Mouse (Mus musculus) forebrain, embryonic 15.5 days (tissue): ENCODE measurements at regions not wholly inside any gene's neighbourhood (a gene's known extent, or its start where the extent isn't known, plus 50 kb on each side); places are given as distances from the start of the nearest gene placed in this dataset.

Experiments used
- ATAC-seq: fragments of 200-750 bp; cut with Nextera tagmentation; replicated peaks from 2 replicates; pipeline ENCODE4 v1.8.0; 2017; ENCODE audit warnings: mild to moderate bottlenecking, moderate TSS enrichment, moderate library complexity
- H3K27ac ChIP-seq: fragments of 300-500 bp; sonication (generic); replicated peaks from 2 replicates; pipeline ENCODE4 v1.5.1; 2015; ENCODE audit warnings: mild to moderate bottlenecking, inconsistent platforms
- H3K27me3 ChIP-seq: fragments of 300-500 bp; sonication (generic); 2 replicates; pipeline ENCODE4 v1.6.1; 2015; ENCODE audit warnings: inconsistent platforms
- H3K36me3 ChIP-seq: fragments of 300-500 bp; sonication (generic); 2 replicates; pipeline ENCODE4 v1.6.1; 2015; ENCODE audit warnings: mild to moderate bottlenecking, inconsistent platforms
- H3K4me1 ChIP-seq: fragments of 300-500 bp; sonication (generic); 2 replicates; pipeline ENCODE4 v1.6.1; 2015; ENCODE audit warnings: inconsistent platforms
- H3K4me2 ChIP-seq: fragments of 300-500 bp; sonication (generic); replicated peaks from 2 replicates; pipeline ENCODE4 v1.6.1; 2015; ENCODE audit warnings: mild to moderate bottlenecking, inconsistent platforms
- H3K4me3 ChIP-seq: fragments of 300-500 bp; sonication (generic); 2 replicates; pipeline ENCODE4 v1.5.1; 2015; ENCODE audit warnings: mild to moderate bottlenecking, inconsistent platforms
- H3K9ac ChIP-seq: fragments of 300-500 bp; sonication (generic); replicated peaks from 2 replicates; pipeline ENCODE4 v1.6.1; 2015; ENCODE audit warnings: mild to moderate bottlenecking, inconsistent platforms
- H3K9me3 ChIP-seq: fragments of 300-500 bp; sonication (generic); 2 replicates; pipeline ENCODE4 v1.6.1; 2016; ENCODE audit warnings: inconsistent platforms
- WGBS: fragments of 180-500 bp; shearing (Covaris S2); methylation state at CpG from one replicate; pipeline ENCODE4 v1.1.7; 2015; ENCODE audit warnings: mixed read lengths; 5-methylcytosine and 5-hydroxymethylcytosine counted together

DNA sequence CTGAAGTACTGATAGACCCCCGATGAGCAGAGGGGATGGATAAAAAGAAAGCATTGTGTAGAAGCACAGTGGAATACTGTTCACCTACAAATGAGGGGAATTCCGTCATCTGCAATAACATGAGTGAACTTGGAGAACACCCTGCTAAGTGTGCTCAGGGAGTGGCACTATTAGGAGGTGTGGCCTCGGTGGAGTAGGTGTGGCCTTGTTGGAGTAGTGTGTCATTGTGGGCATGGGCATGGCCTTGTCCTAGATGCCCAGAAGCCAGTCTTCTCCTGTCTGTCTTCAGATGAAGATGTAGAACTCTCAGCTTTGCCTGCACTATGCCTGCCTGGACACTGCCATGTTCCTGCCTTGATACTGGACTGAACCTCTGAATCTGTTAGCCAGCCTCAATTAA lies 86.2 kb upstream of the Kl start:
- 91% methylated on average over 3 of the region's 3 CpGs for WGBS
- Histone ChIP-seq H3K27me3 (no peaks in the 10 kb centered on the region), H3K9me3 (no peaks in the 10 kb centered on the region), H3K36me3 (no peaks in the 10 kb centered on the region), H3K27ac (no peak overlapping the region), H3K4me2 (no peak overlapping the region), H3K9ac (no peak overlapping the region), H3K4me1 (no peaks in the 10 kb centered on the region), H3K4me3 (no peak overlapping the region)
- ATAC-seq, result no peak

DNA sequence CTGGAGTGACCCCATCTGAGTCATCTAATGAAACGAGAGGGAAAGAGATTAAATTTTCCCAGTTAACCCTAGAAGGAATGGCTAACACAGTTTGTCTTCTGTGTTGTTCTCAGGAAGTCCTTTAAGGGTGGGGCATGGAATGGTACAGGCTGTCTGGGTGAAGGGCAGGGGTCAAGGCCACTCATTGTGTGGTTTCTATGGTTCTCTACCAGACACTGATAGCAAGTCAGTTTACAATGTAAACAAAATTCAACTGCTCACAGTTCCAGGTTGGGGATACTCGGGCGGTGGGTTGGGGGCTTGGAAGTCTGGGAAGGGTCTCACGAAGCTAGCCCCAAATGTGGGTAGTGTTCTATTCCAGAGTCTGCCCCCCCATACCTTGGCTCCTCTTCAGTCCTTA lies 82.5 kb upstream of the Kl start:
- H3K4me2 ChIP-seq, result no peak overlapping the region
- H3K9ac ChIP-seq, result no peak overlapping the region
- H3K27me3 ChIP-seq, result no peaks in the 10 kb centered on the region
- no peaks in the 10 kb centered on the region for H3K9me3 ChIP-seq
- H3K27ac ChIP-seq, result no peak overlapping the region
- no peaks in the 10 kb centered on the region for H3K4me1 ChIP-seq
- no peak overlapping the region for H3K4me3 ChIP-seq
- ATAC-seq, result no peak
- WGBS, result 82% methylated on average over 4 of the region's 4 CpGs
- no peaks in the 10 kb centered on the region for H3K36me3 ChIP-seq

DNA sequence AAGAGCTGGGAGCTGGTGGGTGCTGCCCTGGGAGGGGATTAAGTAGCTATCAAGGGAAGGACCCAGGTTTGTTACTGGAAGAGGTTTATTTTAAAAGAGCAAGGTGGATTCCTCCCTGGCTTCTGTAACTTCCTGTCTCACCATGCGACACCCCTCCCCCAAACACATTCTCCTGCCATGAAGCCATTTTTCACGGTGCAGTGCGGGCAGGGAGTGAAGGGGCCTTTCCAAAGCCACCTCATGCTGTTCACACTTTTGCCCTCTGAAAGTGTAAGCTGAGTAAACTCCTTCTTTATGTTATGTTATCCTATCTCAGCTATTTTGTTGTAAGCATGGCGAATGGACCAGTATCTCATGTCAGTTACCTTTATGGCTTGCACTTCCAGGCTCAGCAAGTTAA lies 73.6 kb upstream of the Kl start:
- 74% methylated on average over 4 of the region's 4 CpGs for WGBS
- no peak overlapping the region for H3K9ac ChIP-seq
- no peaks in the 10 kb centered on the region for H3K36me3 ChIP-seq

DNA sequence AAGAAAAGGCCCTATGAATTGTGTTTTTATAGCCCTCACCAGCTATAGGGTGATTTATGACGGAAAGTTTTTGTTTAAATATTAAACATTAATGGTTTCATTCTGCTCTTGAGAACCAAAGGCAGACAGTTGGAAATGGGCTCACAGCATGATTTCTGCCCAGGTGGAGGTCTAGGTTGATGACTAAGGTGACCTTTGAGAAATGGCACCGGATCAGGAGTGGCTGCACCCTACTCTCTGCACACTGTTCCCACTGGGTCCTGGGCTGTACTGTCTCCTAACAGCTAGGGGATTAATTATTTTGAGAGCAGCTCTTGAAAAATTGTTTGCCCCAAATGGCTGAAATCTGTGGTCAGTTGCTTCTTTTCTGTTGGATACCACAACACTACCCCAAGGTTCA lies 68.7 kb upstream of the Kl start:
- no peak overlapping the region for H3K9ac ChIP-seq
- WGBS, result 91% methylated on average over 2 of the region's 2 CpGs
- no peaks in the 10 kb centered on the region for H3K4me1 ChIP-seq
- no peak overlapping the region for H3K4me2 ChIP-seq
- H3K36me3 ChIP-seq, result no peaks in the 10 kb centered on the region
- H3K4me3 ChIP-seq, result no peak overlapping the region
- no peak overlapping the region for H3K27ac ChIP-seq
- H3K9me3 ChIP-seq, result no peaks in the 10 kb centered on the region
- no peaks in the 10 kb centered on the region for H3K27me3 ChIP-seq
- ATAC-seq, result no peak

More for the DNA sequence above, 73.6 kb upstream of the Kl start:
- Histone ChIP-seq H3K27ac (no peak overlapping the region), H3K4me3 (no peak overlapping the region), H3K9me3 (no peaks in the 10 kb centered on the region), H3K27me3 (no peaks in the 10 kb centered on the region), H3K4me1 (no peaks in the 10 kb centered on the region), H3K4me2 (no peak overlapping the region)
- ATAC-seq, result no peak

DNA sequence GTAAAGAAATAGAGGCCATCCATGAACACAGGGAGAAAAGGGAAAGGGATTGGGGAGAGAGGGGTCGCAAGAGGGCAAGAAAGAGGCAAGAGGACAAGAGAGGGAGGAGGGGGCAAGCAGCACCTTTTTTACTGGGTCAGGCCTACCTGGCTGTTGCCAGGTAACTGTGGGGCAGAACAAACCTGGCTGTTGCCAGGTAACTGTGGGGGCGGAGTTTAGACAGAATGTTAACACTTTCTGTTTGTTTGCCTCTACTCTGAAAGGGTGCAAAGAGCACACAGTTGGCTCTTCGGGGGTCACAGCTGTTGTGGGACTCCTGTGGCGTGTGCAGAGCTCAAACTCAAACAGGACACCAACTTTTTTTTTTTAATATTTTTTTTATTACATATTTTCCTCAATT lies 62.3 kb upstream of the Kl start:
- no peaks in the 10 kb centered on the region for H3K9me3 ChIP-seq
- H3K4me3 ChIP-seq, result no peak overlapping the region
- WGBS, result 88% methylated on average over 4 of the region's 4 CpGs
- ATAC-seq, result no peak
- no peaks in the 10 kb centered on the region for H3K36me3 ChIP-seq
- no peak overlapping the region for H3K27ac ChIP-seq
- peaks cover 11% of the 10 kb centered on the region for H3K4me1 ChIP-seq
- H3K9ac ChIP-seq, result no peak overlapping the region
- H3K4me2 ChIP-seq, result no peak overlapping the region
- no peaks in the 10 kb centered on the region for H3K27me3 ChIP-seq

DNA sequence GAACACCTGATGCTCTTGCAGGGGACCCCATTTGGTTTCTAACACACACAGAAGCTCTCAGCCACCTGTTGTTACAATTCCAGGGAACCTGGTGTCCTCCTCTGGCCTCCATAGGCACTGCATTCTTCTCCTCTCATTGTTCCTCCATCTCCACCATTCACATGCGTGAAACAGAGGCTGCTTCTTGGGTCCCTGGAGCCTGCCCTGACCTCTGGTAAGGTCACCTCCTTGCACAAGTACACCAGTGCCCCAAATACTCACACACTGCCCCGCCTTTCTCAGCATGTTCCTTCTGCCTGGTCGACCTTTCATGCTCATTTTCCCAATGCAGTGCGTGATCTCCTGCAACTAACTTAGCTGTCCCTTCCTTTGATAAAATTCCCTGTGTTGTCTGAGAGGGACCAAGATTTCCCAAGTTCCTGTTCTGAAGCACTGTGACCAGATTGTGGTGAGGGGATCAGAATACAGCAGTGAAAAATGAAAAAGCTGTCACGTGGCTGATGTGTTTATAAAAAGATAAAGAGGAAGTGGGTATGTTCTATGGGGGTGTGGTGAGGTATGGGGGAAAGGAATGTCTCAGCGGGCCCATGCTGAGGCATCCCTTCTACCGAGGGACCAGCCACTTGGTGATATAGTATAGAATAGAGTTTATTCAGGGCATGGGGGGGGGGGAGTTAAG lies 61.0 kb upstream of the Kl start:
- Histone ChIP-seq H3K27ac (no peak overlapping the region), H3K4me3 (no peak overlapping the region), H3K4me2 (no peak overlapping the region), H3K4me1 (peaks cover 15% of the 10 kb centered on the region), H3K27me3 (no peaks in the 10 kb centered on the region), H3K36me3 (no peaks in the 10 kb centered on the region), H3K9me3 (no peaks in the 10 kb centered on the region), H3K9ac (no peak overlapping the region)
- WGBS, result 61% methylated on average over 7 of the region's 7 CpGs
- no peak for ATAC-seq

DNA sequence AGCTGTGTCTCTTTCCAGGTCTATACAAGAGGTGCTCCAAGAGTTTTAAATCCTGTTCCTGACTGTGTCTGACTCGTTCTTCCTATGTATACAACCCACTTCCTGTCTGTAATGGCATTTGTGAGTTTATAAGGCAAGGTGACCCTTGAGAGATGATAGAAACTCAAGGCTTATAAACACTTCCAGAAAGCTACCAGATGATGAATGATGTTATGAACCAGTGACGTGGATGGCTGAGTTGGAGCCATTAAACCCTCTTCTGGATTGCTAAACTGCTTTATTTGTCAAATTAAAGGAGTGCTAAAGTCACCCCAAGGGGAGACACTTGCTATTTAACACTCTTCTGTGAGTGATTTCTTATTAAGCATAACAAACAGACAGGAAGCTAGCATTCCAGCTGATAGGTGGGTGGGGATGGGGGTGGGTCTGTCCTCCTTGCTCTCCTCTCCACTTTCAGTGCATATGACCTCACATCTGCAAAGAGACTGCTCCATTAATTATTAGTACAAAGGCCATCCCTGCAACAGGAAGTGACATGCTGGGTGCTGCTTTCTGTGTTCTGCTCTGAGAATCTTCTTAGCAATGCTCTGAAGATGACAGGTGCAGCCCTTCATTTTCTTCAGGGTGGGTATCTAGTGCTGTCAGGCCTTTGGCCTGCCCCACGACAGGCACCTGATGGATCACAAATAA lies 58.2 kb upstream of the Kl start:
- no peak overlapping the region for H3K9ac ChIP-seq
- peak; percentile 64 for ATAC-seq
- 40% methylated on average over 3 of the region's 3 CpGs for WGBS
- no peaks in the 10 kb centered on the region for H3K36me3 ChIP-seq
- peak overlapping the region; percentile 17; the same call in 1 of the 2 replicates for H3K27ac ChIP-seq
- peaks cover 15% of the 10 kb centered on the region for H3K4me1 ChIP-seq
- H3K4me2 ChIP-seq, result no peak overlapping the region
- no peaks in the 10 kb centered on the region for H3K27me3 ChIP-seq
- H3K4me3 ChIP-seq, result no peak overlapping the region
- H3K9me3 ChIP-seq, result no peaks in the 10 kb centered on the region

DNA sequence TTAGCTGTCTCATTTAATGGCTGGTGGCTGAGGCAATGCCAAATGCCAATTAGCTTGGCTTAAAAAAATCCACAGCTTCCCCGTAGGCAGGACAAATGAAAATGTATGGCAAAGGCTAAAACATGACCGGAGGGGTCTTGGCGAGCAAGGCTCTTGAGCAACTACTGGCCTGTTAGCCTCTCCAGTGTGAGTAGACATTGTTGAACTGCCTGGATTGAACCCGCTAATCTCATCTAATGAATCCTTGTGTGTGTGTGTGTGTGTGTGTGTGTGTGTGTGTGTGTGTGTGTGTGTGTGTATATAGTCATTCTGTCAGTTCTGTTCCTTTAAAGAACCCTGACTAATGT lies 57.7 kb upstream of the Kl start:
- H3K27ac ChIP-seq, result peak overlapping the region; percentile 17; the same call in 1 of the 2 replicates
- ATAC-seq, result peak; percentile 77
- 7% methylated on average over 4 of the region's 4 CpGs for WGBS

DNA sequence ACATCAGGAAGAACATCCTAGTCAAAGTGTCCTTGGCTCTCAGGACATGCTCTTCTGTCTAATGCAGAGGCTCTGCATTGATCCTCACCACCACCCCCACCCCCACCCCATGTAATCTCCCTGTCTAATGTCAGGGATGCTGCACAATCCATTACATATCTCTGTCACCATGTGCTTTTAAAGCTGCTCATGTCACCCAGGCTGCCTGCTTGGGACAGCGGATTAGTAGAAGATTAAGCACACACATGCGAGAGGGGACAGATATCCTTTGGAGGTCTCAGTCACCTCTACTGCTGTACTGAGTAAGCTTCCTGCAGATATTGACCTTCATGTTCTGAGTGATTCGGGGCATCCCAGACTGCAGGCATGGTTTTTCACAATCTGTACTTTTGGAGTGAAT lies 50.7 kb upstream of the Kl start:
- no peak overlapping the region for H3K9ac ChIP-seq
- no peak overlapping the region for H3K4me3 ChIP-seq
- no peaks in the 10 kb centered on the region for H3K27me3 ChIP-seq
- peaks cover 14% of the 10 kb centered on the region for H3K4me1 ChIP-seq
- H3K27ac ChIP-seq, result no peak overlapping the region
- H3K9me3 ChIP-seq, result no peaks in the 10 kb centered on the region
- no peak overlapping the region for H3K4me2 ChIP-seq
- no peaks in the 10 kb centered on the region for H3K36me3 ChIP-seq
- ATAC-seq, result no peak
- WGBS, result 83% methylated on average over 3 of the region's 3 CpGs

More for the DNA sequence above, 57.7 kb upstream of the Kl start:
- Histone ChIP-seq H3K4me3 (no peak overlapping the region), H3K4me2 (no peak overlapping the region), H3K4me1 (peaks cover 15% of the 10 kb centered on the region), H3K27me3 (no peaks in the 10 kb centered on the region), H3K9me3 (no peaks in the 10 kb centered on the region), H3K9ac (no peak overlapping the region), H3K36me3 (no peaks in the 10 kb centered on the region)
